19 mouse cellular contexts compared by ENCODE assay signal in the genomic region with DNA sequence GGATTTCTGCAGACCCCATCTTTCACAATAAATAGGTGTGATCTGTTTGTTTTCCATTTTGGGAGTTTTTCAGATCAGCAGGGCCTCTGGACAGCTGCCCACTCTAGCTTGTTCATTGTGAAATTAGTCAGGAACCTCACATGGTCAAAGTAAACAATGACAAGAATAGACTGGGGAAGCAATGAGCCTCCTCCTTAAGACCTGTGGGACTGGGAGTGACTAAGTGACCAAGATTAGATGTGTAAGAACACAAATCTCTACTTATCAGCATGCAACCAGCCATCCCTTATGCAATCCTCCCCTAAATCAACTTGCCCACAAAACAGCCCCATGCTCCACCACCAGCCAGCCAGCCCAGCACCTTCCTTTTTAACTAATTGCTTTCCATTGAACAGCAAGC. TPM values are rescaled to one million over a fixed set of nuclear protein-coding genes. Genes with fewer than 3 reads are reported as not detected.
DNase-seq lines count a peak whose midpoint lies in the region; TF ChIP-seq lines count a peak whose summit lies in the region.
"Had no signal": no experiment of that assay in that cellular context is flagged by ENCODE, and none has a peak within 500 bp of the region (broad histone marks: within the 10 kb centered on the region; RNA-seq: fewer than 3 reads in every experiment).

No protein-coding gene starts in this region.

- peak; percentile 30 for DNase-seq in layer of hippocampus, adult 9-11 months
- no peak for DNase-seq in layer of hippocampus, adult 2 months (ENCODE audit: low spot score in 2 of 2)
- DNase-seq in 3T3-L1 (ENCODE audit: low read depth, low spot score): peak; percentile 69
- DNase-seq in brain, adult 2 months (ENCODE audit: low read depth, low spot score): peak; percentile 20
- peak; percentile 52 for DNase-seq in lung, postnatal 36 days
- DNase-seq in c-Kit-positive CD71-positive TER-119-positive erythroid progenitor cells, embryonic 14.5 days (ENCODE audit: low spot score): no peak
- no peak for DNase-seq in forebrain, embryonic 10.5 days (ENCODE audit: extremely low spot score, low spot score)
- DNase-seq: B cell, adult 2 months; cerebellum, adult 11 months; cerebellum, postnatal 14 days; heart, postnatal 36 days; kidney, adult 18-20 months; kidney, postnatal 14 days; thymus, postnatal 36 days had no signal

- no peaks in the 10 kb centered on the region for H3K36me3 ChIP-seq in forebrain, embryonic 10.5 days (replicated peaks)
- H3K36me3 ChIP-seq: heart, embryonic 13.5 days; lung, embryonic 15.5 days; neural tube, embryonic 13.5 days had no signal

- H3K9me3 ChIP-seq in forebrain, embryonic 10.5 days: no peaks in the 10 kb centered on the region
- H3K9me3 ChIP-seq: forebrain, embryonic 13.5 days; heart, embryonic 13.5 days; lung, embryonic 15.5 days; neural tube, embryonic 13.5 days had no signal

- no peaks in the 10 kb centered on the region for H3K27me3 ChIP-seq in forebrain, embryonic 10.5 days (ENCODE audit: poor library complexity, severe bottlenecking)
- H3K27me3 ChIP-seq: forebrain, embryonic 13.5 days; heart, embryonic 13.5 days; lung, embryonic 15.5 days; neural tube, embryonic 13.5 days had no signal

- H3K4me3 ChIP-seq in layer of hippocampus, adult 2 months: no peak overlapping the region
- H3K4me3 ChIP-seq in forebrain, embryonic 10.5 days: no peak overlapping the region
- H3K4me3 ChIP-seq: forebrain, embryonic 13.5 days; heart, embryonic 13.5 days; lung, embryonic 15.5 days; neural tube, embryonic 13.5 days had no signal

- no peak overlapping the region for H3K27ac ChIP-seq in layer of hippocampus, adult 2 months
- no peak overlapping the region for H3K27ac ChIP-seq in forebrain, embryonic 10.5 days
- H3K27ac ChIP-seq: forebrain, embryonic 13.5 days; heart, embryonic 13.5 days; lung, embryonic 15.5 days; neural tube, embryonic 13.5 days had no signal

- H3K4me1 ChIP-seq in forebrain, embryonic 10.5 days: no peaks in the 10 kb centered on the region
- H3K4me1 ChIP-seq: forebrain, embryonic 13.5 days had no signal

- TF ChIP-seq CTCF in layer of hippocampus, adult 2 months (conservative IDR thresholded peaks at IDR 0.05): no peak

RNA-seq across cellular contexts. Expression of gene Mamdc2, which starts 44.4 kb away (rescaled TPM):
- 1 to 10 TPM; 1.1 to 1.2 TPM for total RNA-seq in layer of hippocampus, adult 2 months (2021)
- polyA plus RNA-seq in forebrain, embryonic 10.5 days (2016; fragmentation: Nextera tagmentation; extraction: Ambion mirVana): 0.56 and 0.86 TPM in 2 replicates
- total RNA-seq: monocyte, adult 5-6 weeks had no signal

Comparison
In these comparisons a context has a peak if more than half of its experiments do, and no peak if none do; other contexts are left out.
1. DNase-seq: peak in layer of hippocampus, adult 9-11 months (single experiment), 3T3-L1 (single experiment), brain, adult 2 months (single experiment) and lung, postnatal 36 days (single experiment); none in layer of hippocampus, adult 2 months (0 of 2), c-Kit-positive CD71-positive TER-119-positive erythroid progenitor cells, embryonic 14.5 days (single experiment) and forebrain, embryonic 10.5 days (single experiment).